Mouse (Mus musculus) hindbrain, embryonic 14.5 days (tissue): ENCODE data around the gene Adgrv1. TPM values are rescaled to one million over a fixed set of nuclear protein-coding genes. Genes with fewer than 3 reads are reported as not detected.

Experiments
- ATAC-seq: fragments of 200-750 bp; cut with Nextera tagmentation; 2 replicates; pipeline ENCODE4 v1.8.0; 2017; ENCODE audit warnings: moderate number of reproducible peaks, mild to moderate bottlenecking, moderate TSS enrichment, moderate library complexity; ENCODE audit not compliant: low FRiP score
- DNase-seq: peaks from one replicate; pipeline ENCODE4 v3.0.0-alpha.2; 2015; ENCODE audit warnings: low spot score
- H3K27ac ChIP-seq: fragments of 300-500 bp; sonication (generic); 2 replicates; pipeline ENCODE4 v1.5.1; 2014; ENCODE audit warnings: mild to moderate bottlenecking, moderate library complexity
- H3K27me3 ChIP-seq: fragments of 300-500 bp; sonication (generic); 2 replicates; pipeline ENCODE4 v1.6.1; 2014; ENCODE audit warnings: mild to moderate bottlenecking, low read length, mixed read lengths; ENCODE audit not compliant: control insufficient read depth, insufficient read depth
- H3K36me3 ChIP-seq: fragments of 300-500 bp; sonication (generic); replicated peaks from 2 replicates; pipeline ENCODE4 v1.6.1; 2014; ENCODE audit not compliant: control insufficient read depth, insufficient read depth
- H3K4me1 ChIP-seq: fragments of 300-500 bp; sonication (generic); replicated peaks from 2 replicates; pipeline ENCODE4 v1.6.1; 2014; ENCODE audit warnings: antibody characterized with exemption, low read length, mixed read lengths; ENCODE audit not compliant: control insufficient read depth, insufficient read depth
- H3K4me2 ChIP-seq: fragments of 300-500 bp; sonication (generic); replicated peaks from 2 replicates; pipeline ENCODE4 v1.6.1; 2014; ENCODE audit warnings: mild to moderate bottlenecking, moderate library complexity
- H3K4me3 ChIP-seq: fragments of 300-500 bp; sonication (generic); replicated peaks from 2 replicates; pipeline ENCODE4 v1.5.1; 2014; ENCODE audit warnings: mild to moderate bottlenecking, low read length
- H3K9ac ChIP-seq: fragments of 300-500 bp; sonication (generic); 2 replicates; pipeline ENCODE4 v1.6.1; 2014
- H3K9me3 ChIP-seq: fragments of 300-500 bp; sonication (generic); 2 replicates; pipeline ENCODE4 v1.6.1; 2016; ENCODE audit warnings: low read length; ENCODE audit not compliant: control insufficient read depth
- WGBS: fragments of 180-500 bp; shearing (Covaris S2); extraction: QIAGEN DNeasy Blood & Tissue Kit; methylation state at CpG from one replicate; pipeline ENCODE4 v1.1.7; 2014; 5-methylcytosine and 5-hydroxymethylcytosine counted together
- polyA plus RNA-seq: library from polyadenylated mRNA; unstranded; fragments of >200 nt; fragmentation: Nextera tagmentation; extraction: Ambion mirVana; gene quantifications from 2 replicates; pipeline ENCODE4 v1.2.1, GENCODE M21; 2014

The Adgrv1 gene
- polyA plus RNA-seq, 1 experiment from 2014 or later, result 13.2 TPM

GRCm38 (mm10) chr13:81230161-81230560 lies 402.8 kb downstream of the Adgrv1 start:
- Histone ChIP-seq H3K4me2 (no peak overlapping the region), H3K4me1 (no peaks in the 10 kb centered on the region), H3K27me3 (no peaks in the 10 kb centered on the region), H3K36me3 (no peaks in the 10 kb centered on the region), H3K27ac (no peak overlapping the region), H3K4me3 (no peak overlapping the region), H3K9me3 (no peaks in the 10 kb centered on the region), H3K9ac (no peak overlapping the region)
- DNase-seq (no peak), ATAC-seq (no peak)
- WGBS, result 80% methylated on average over 4 of the region's 4 CpGs

GRCm38 (mm10) chr13:81223768-81224167 lies 409.2 kb downstream of the Adgrv1 start:
- 83% methylated on average over 3 of the region's 3 CpGs for WGBS
- Histone ChIP-seq H3K27me3 (no peaks in the 10 kb centered on the region), H3K9me3 (no peaks in the 10 kb centered on the region), H3K27ac (no peak overlapping the region), H3K4me1 (no peaks in the 10 kb centered on the region), H3K9ac (no peak overlapping the region), H3K36me3 (no peaks in the 10 kb centered on the region), H3K4me3 (no peak overlapping the region), H3K4me2 (no peak overlapping the region)
- DNase-seq (no peak), ATAC-seq (no peak)

GRCm38 (mm10) chr13:81222377-81222776 lies 410.6 kb downstream of the Adgrv1 start:
- ATAC-seq, result no peak
- Histone ChIP-seq H3K4me3 (no peak overlapping the region), H3K27me3 (no peaks in the 10 kb centered on the region), H3K9me3 (no peaks in the 10 kb centered on the region), H3K9ac (no peak overlapping the region), H3K4me2 (no peak overlapping the region), H3K36me3 (no peaks in the 10 kb centered on the region), H3K4me1 (no peaks in the 10 kb centered on the region), H3K27ac (no peak overlapping the region)
- DNase-seq, result no peak
- WGBS, result 89% methylated on average over 1 of the region's 1 CpGs

GRCm38 (mm10) chr13:81211436-81211835 lies 421.5 kb downstream of the Adgrv1 start:
- DNase-seq, result no peak
- WGBS, result 70% methylated on average over 1 of the region's 1 CpGs
- H3K4me2 ChIP-seq, result no peak overlapping the region
- H3K27ac ChIP-seq, result no peak overlapping the region
- H3K9ac ChIP-seq, result no peak overlapping the region
- ATAC-seq, result no peak
- H3K9me3 ChIP-seq, result 0 out of 2 replicates have a peak, but pooled peaks cover 3% of the 10 kb centered on the region
- no peak overlapping the region for H3K4me3 ChIP-seq
- no peaks in the 10 kb centered on the region for H3K36me3 ChIP-seq
- H3K27me3 ChIP-seq, result no peaks in the 10 kb centered on the region
- H3K4me1 ChIP-seq, result no peaks in the 10 kb centered on the region

- H3K9ac ChIP-seq, result no peak overlapping the region
- no peak overlapping the region for H3K27ac ChIP-seq
- H3K4me2 ChIP-seq, result no peak overlapping the region
- DNase-seq (no peak), ATAC-seq (no peak)
- H3K36me3 ChIP-seq, result no peaks in the 10 kb centered on the region
- 0 out of 2 replicates have a peak, but pooled peaks cover 3% of the 10 kb centered on the region for H3K9me3 ChIP-seq
- 93% methylated on average over 2 of the region's 2 CpGs for WGBS
- no peak overlapping the region for H3K4me3 ChIP-seq
- no peaks in the 10 kb centered on the region for H3K27me3 ChIP-seq
- H3K4me1 ChIP-seq, result no peaks in the 10 kb centered on the region
Observed at GRCm38 (mm10) chr13:81210516-81210915, 422.4 kb downstream of the Adgrv1 start.

GRCm38 (mm10) chr13:81209815-81210214 lies 423.1 kb downstream of the Adgrv1 start:
- no peak overlapping the region for H3K4me2 ChIP-seq
- H3K36me3 ChIP-seq, result no peaks in the 10 kb centered on the region
- no peaks in the 10 kb centered on the region for H3K4me1 ChIP-seq
- WGBS, result 88% methylated on average over 3 of the region's 3 CpGs
- no peak overlapping the region for H3K9ac ChIP-seq
- no peak overlapping the region for H3K4me3 ChIP-seq
- H3K27ac ChIP-seq, result no peak overlapping the region
- ATAC-seq (no peak), DNase-seq (no peak)
- no peaks in the 10 kb centered on the region for H3K27me3 ChIP-seq
- H3K9me3 ChIP-seq, result 0 out of 2 replicates have a peak, but pooled peaks cover 3% of the 10 kb centered on the region

- DNase-seq (no peak), ATAC-seq (no peak)
- WGBS, result 86% methylated on average over 1 of the region's 1 CpGs
- no peaks in the 10 kb centered on the region for H3K4me1 ChIP-seq
- no peak overlapping the region for H3K4me2 ChIP-seq
- H3K36me3 ChIP-seq, result no peaks in the 10 kb centered on the region
- no peak overlapping the region for H3K4me3 ChIP-seq
- no peaks in the 10 kb centered on the region for H3K9me3 ChIP-seq
- no peak overlapping the region for H3K27ac ChIP-seq
- no peaks in the 10 kb centered on the region for H3K27me3 ChIP-seq
- no peak overlapping the region for H3K9ac ChIP-seq
Observed at GRCm38 (mm10) chr13:81208106-81208613, 424.8 kb downstream of the Adgrv1 start.

GRCm38 (mm10) chr13:81181966-81182908 lies 450.7 kb downstream of the Adgrv1 start:
- Histone ChIP-seq H3K9ac (no peak overlapping the region), H3K36me3 (no peaks in the 10 kb centered on the region), H3K9me3 (no peaks in the 10 kb centered on the region), H3K4me1 (no peaks in the 10 kb centered on the region), H3K4me2 (no peak overlapping the region), H3K27ac (no peak overlapping the region), H3K4me3 (no peak overlapping the region), H3K27me3 (no peaks in the 10 kb centered on the region)
- WGBS, result 84% methylated on average over 12 of the region's 12 CpGs
- ATAC-seq, result no peak
- no peak for DNase-seq

GRCm38 (mm10) chr13:81181459-81181858 lies 451.5 kb downstream of the Adgrv1 start:
- H3K9me3 ChIP-seq, result no peaks in the 10 kb centered on the region
- WGBS, result 68% methylated on average over 4 of the region's 4 CpGs
- H3K27ac ChIP-seq, result no peak overlapping the region
- no peak for DNase-seq
- H3K9ac ChIP-seq, result no peak overlapping the region
- no peak overlapping the region for H3K4me2 ChIP-seq
- H3K4me1 ChIP-seq, result no peaks in the 10 kb centered on the region
- no peaks in the 10 kb centered on the region for H3K36me3 ChIP-seq
- no peak overlapping the region for H3K4me3 ChIP-seq
- no peaks in the 10 kb centered on the region for H3K27me3 ChIP-seq
- ATAC-seq, result no peak
